8 mouse cellular contexts compared by ENCODE assay signal in the genomic region with DNA sequence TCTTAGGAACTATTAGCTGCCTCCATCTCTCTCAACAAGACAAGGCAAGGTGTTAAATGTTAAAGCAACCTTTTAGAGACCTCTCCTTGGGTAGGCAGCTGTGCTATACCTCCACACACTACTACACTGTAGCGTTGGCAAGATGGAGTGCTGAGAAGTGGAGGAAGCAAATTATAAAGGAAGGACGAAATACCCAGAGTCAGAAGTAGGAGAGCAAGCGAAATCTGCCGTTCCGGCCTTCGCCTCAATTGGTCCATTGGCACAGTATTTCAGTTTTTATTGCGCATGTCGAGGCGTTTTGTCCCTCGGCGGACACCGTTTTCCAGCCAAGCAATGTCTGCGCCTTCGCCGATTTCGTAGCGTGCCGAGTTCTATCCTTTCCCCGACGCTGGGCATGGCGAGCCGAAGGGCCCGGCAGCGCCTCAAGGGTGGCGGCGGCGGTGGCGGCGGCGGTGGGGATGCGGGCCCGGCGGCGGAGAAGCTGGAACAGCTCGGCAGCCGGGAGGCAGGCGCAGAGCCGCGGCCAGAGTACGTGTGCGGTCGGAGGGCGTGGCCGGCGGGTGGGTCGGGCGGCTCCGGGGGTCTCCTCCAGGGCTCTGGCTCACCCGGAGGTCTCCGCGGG. TPM values are rescaled to one million over a fixed set of nuclear protein-coding genes. Genes with fewer than 3 reads are reported as not detected.
DNase-seq lines count a peak whose midpoint lies in the region; ATAC-seq lines count a peak whose summit lies in the region.

A gene (plus strand): TSS at position 29 of the 622 bp plus-strand sequence.
A gene (minus strand): TSS at position 530 of the 622 bp plus-strand sequence.

- H3K4me1 ChIP-seq in intestine, embryonic 14.5 days (replicated peaks; ENCODE audit: control insufficient read depth, insufficient read depth, low read length): peaks cover 11% of the 10 kb centered on the region; the same call in 1 of the 2 replicates

- under 1% methylated on average over 48 of the region's 51 CpGs for WGBS in intestine, embryonic 14.5 days

- peak within 1 kb of the TSS; percentile 85 for H3K9ac ChIP-seq in intestine, embryonic 14.5 days (ENCODE audit: low read length)

- H3K27ac ChIP-seq in intestine, embryonic 14.5 days (ENCODE audit: low read depth): peak within 1 kb of the TSS; percentile 88

- DNase-seq in adrenal gland, adult (ENCODE audit: inconsistent age in 2 of 2, low spot score in 1 of 2): peak; percentile 88 to 97
- DNase-seq in embryo, embryonic 10.5 days (ENCODE audit: low spot score): peak; percentile 91
- DNase-seq in gastrocnemius, postnatal 25 days: peak; percentile 84
- peak; percentile 97 for DNase-seq in intestine, embryonic 14.5 days (ENCODE audit: low spot score)
- DNase-seq in left cerebral cortex, postnatal 14 days (ENCODE audit: low spot score in 2 of 2): peak; percentile 86 to 91
- peak; percentile 92 for DNase-seq in mesoderm, embryonic 11.5 days (ENCODE audit: low read depth, low spot score)
- peak; percentile 82 to 84 for DNase-seq in right cerebral cortex, postnatal 36 days (ENCODE audit: low spot score in 2 of 2)
- DNase-seq in yolk sac, embryonic 10.5 days (ENCODE audit: low spot score): peak; percentile 83

- peak within 1 kb of the TSS; percentile 69 for H3K4me2 ChIP-seq in intestine, embryonic 14.5 days (ENCODE audit: low read length)

- H3K27me3 ChIP-seq in intestine, embryonic 14.5 days (replicated peaks; ENCODE audit: control insufficient read depth, insufficient read depth, low read length): no peaks in the 10 kb centered on the region

- H3K4me3 ChIP-seq in intestine, embryonic 14.5 days (ENCODE audit: low read depth, low read length): peak within 1 kb of the TSS; percentile 88

- H3K9me3 ChIP-seq in intestine, embryonic 14.5 days (ENCODE audit: control insufficient read depth, low read length): no peaks in the 10 kb centered on the region

- ATAC-seq in intestine, embryonic 14.5 days (replicated peaks; ENCODE audit: low FRiP score, low TSS enrichment, low read depth): peak; percentile 80

- intact Hi-C loops in left cerebral cortex, postnatal 14 days (cut with DNase I): no loop called here

- H3K36me3 ChIP-seq in intestine, embryonic 14.5 days (ENCODE audit: control insufficient read depth, insufficient read depth, low read length): peaks cover 33% of the 10 kb centered on the region

RNA-seq across cellular contexts. Expression of the first gene that starts in this region (rescaled TPM):
- total RNA-seq in gastrocnemius, postnatal 25 days (2021): 10 to 100 TPM in 1 of 2 experiments, 1 to 10 TPM in 1; 9.0 to 10.5 TPM
- polyA plus RNA-seq in intestine, embryonic 14.5 days (2014; fragmentation: Nextera tagmentation; extraction: Ambion mirVana): 44.6 and 48.7 TPM in 2 replicates
- total RNA-seq in left cerebral cortex, postnatal 14 days (2021): 10 to 100 TPM; 28.8 to 29.9 TPM

RNA-seq across cellular contexts. Expression of the second gene that starts in this region (rescaled TPM):
- 10 to 100 TPM in 1 of 2 experiments, 1 to 10 TPM in 1; 9.0 to 10.7 TPM for total RNA-seq in gastrocnemius, postnatal 25 days (2021)
- polyA plus RNA-seq in intestine, embryonic 14.5 days (2014; fragmentation: Nextera tagmentation; extraction: Ambion mirVana): 31.8 and 32.0 TPM in 2 replicates
- total RNA-seq in left cerebral cortex, postnatal 14 days (2021): 10 to 100 TPM; 29.2 to 30.4 TPM

Comparison
In these comparisons a context has a peak if more than half of its experiments do, and no peak if none do; other contexts are left out.
1. Peak in every context shown above with its lines: DNase-seq, ATAC-seq, H3K4me3 ChIP-seq and H3K27ac ChIP-seq.